Mouse (Mus musculus) kidney, postnatal 0 days (tissue): ENCODE measurements around the gene B3gnt9. TPM values are rescaled to one million over a fixed set of nuclear protein-coding genes. Genes with fewer than 3 reads are reported as not detected.

Source experiments
- ATAC-seq: fragments of 200-750 bp; cut with Nextera tagmentation; replicated peaks from 2 replicates; pipeline ENCODE4 v1.8.0; 2017; ENCODE audit warnings: low read depth, moderate number of reproducible peaks, moderate TSS enrichment, moderate library complexity; ENCODE audit not compliant: low FRiP score
- DNase-seq: peaks from one replicate; pipeline ENCODE4 v3.0.0-alpha.2; 2016; ENCODE audit warnings: low spot score
- H3K27ac ChIP-seq: fragments of 300-500 bp; sonication (generic); 2 replicates; pipeline ENCODE4 v1.5.1; 2014; ENCODE audit warnings: mild to moderate bottlenecking
- H3K27me3 ChIP-seq: fragments of 300-500 bp; sonication (generic); 2 replicates; pipeline ENCODE4 v1.6.1; 2014; ENCODE audit warnings: low read length, mixed read lengths; ENCODE audit not compliant: insufficient read depth
- H3K36me3 ChIP-seq: fragments of 300-500 bp; sonication (generic); 2 replicates; pipeline ENCODE4 v1.6.1; 2014; ENCODE audit warnings: low read length, mixed read lengths; ENCODE audit not compliant: insufficient read depth
- H3K4me1 ChIP-seq: fragments of 300-500 bp; sonication (generic); replicated peaks from 2 replicates; pipeline ENCODE4 v1.6.1; 2014; ENCODE audit warnings: antibody characterized with exemption, low read length, mixed read lengths; ENCODE audit not compliant: insufficient read depth
- H3K4me2 ChIP-seq: fragments of 300-500 bp; sonication (generic); 2 replicates; pipeline ENCODE4 v1.6.1; 2014; ENCODE audit warnings: mild to moderate bottlenecking, low read length, moderate library complexity, mixed read lengths
- H3K4me3 ChIP-seq: fragments of 300-500 bp; sonication (generic); replicated peaks from 2 replicates; pipeline ENCODE4 v1.5.1; 2014; ENCODE audit warnings: low read depth, low read length
- H3K9ac ChIP-seq: fragments of 300-500 bp; sonication (generic); 2 replicates; pipeline ENCODE4 v1.6.1; 2014; ENCODE audit warnings: low read depth, low read length
- H3K9me3 ChIP-seq: fragments of 300-500 bp; sonication (generic); replicated peaks from 2 replicates; pipeline ENCODE4 v1.6.1; 2016; ENCODE audit warnings: low read length, inconsistent platforms, mixed read lengths
- CTCF ChIP-seq: IDR thresholded peaks from 2 replicates; pipeline ENCODE4 v1.5.1; 2016; ENCODE audit warnings: antibody characterized with exemption, low read depth, mild to moderate bottlenecking, moderate library complexity
- WGBS: fragments of 180-500 bp; shearing (Covaris S2); extraction: QIAGEN DNeasy Blood & Tissue Kit; methylation state at CpG from one replicate; pipeline ENCODE4 v1.1.7; 2014; 5-methylcytosine and 5-hydroxymethylcytosine counted together
- polyA plus RNA-seq: library from polyadenylated mRNA; unstranded; fragments of >200 nt; fragmentation: Nextera tagmentation; extraction: Ambion mirVana; gene quantifications from 2 replicates; pipeline ENCODE4 v1.2.1, GENCODE M21; 2015

B3gnt9 gene
- 7.5 and 7.7 TPM in 2 replicates for polyA plus RNA-seq

- peak; percentile 45 for ATAC-seq
- 1% methylated on average over 14 of the region's 14 CpGs for WGBS
- H3K36me3 ChIP-seq = peaks cover 22% of the 10 kb centered on the region; the same call in 1 of the 2 replicates
Observed at GRCm38 (mm10) chr8:105254966-105255350, at the start of gene B3gnt9. B3gnt9 (minus strand) TSS chr8:105255153.

DNA sequence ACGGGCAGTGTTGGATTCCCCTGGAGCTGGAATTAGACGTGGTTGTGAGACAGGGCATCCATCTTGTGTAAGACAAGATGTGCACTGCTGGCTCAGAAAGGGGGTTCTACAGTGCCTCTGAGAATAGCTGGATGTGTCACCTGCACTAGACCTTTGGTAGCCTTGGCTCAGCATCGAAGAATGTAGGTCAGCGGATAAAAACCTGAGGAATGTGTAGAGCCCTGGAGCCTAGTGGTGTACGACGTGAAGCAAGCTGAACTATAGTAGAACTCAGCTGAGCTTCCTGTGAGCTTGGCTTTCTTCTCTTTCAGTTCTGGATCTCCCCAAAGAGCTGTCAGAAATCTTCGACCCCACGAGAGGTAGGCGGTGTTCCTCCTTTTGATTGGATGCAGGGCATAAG is 48.9 kb upstream of the B3gnt9 start:
- H3K9me3 ChIP-seq = no peaks in the 10 kb centered on the region
- H3K27ac ChIP-seq = no peak overlapping the region
- no peak overlapping the region for H3K4me2 ChIP-seq
- no peak overlapping the region for H3K4me3 ChIP-seq
- WGBS = 67% methylated on average over 9 of the region's 9 CpGs
- H3K36me3 ChIP-seq = peaks cover 40% of the 10 kb centered on the region
- TF ChIP-seq CTCF = no peak
- ATAC-seq (no peak), DNase-seq (no peak)
- H3K4me1 ChIP-seq = peaks cover 15% of the 10 kb centered on the region; the same call in 1 of the 2 replicates
- H3K27me3 ChIP-seq = no peaks in the 10 kb centered on the region
- no peak overlapping the region for H3K9ac ChIP-seq

More at GRCm38 (mm10) chr8:105254966-105255350, at the start of gene B3gnt9:
- Histone ChIP-seq H3K4me2 (peak within 1 kb of the TSS; percentile 98), H3K27me3 (0 out of 2 replicates have a peak, but pooled peaks cover 8% of the 10 kb centered on the region), H3K4me1 (peaks cover 18% of the 10 kb centered on the region; the same call in 1 of the 2 replicates), H3K4me3 (peak within 1 kb of the TSS; percentile 62), H3K27ac (peak within 1 kb of the TSS; percentile 50), H3K9me3 (no peaks in the 10 kb centered on the region), H3K9ac (peak within 1 kb of the TSS; percentile 61)
- DNase-seq = peak; percentile 62
- TF ChIP-seq CTCF = no peak

GRCm38 (mm10) chr8:105303396-105303795 is 48.4 kb upstream of the B3gnt9 start:
- WGBS = 80% methylated on average over 8 of the region's 8 CpGs
- Histone ChIP-seq H3K4me2 (no peak overlapping the region), H3K27ac (no peak overlapping the region), H3K9me3 (no peaks in the 10 kb centered on the region), H3K4me1 (peaks cover 19% of the 10 kb centered on the region; the same call in 1 of the 2 replicates), H3K36me3 (peaks cover 39% of the 10 kb centered on the region), H3K4me3 (no peak overlapping the region), H3K27me3 (no peaks in the 10 kb centered on the region), H3K9ac (no peak overlapping the region)
- ATAC-seq (no peak), DNase-seq (no peak)
- TF ChIP-seq CTCF = no peak

- Histone ChIP-seq H3K4me2 (no peak overlapping the region), H3K4me1 (peaks cover 11% of the 10 kb centered on the region), H3K27me3 (no peaks in the 10 kb centered on the region), H3K9ac (no peak overlapping the region), H3K4me3 (no peak overlapping the region), H3K9me3 (no peaks in the 10 kb centered on the region), H3K36me3 (peaks cover 39% of the 10 kb centered on the region), H3K27ac (no peak overlapping the region)
- TF ChIP-seq CTCF = no peak
- no peak for ATAC-seq
- 95% methylated on average over 8 of the region's 8 CpGs for WGBS
- no peak for DNase-seq
Observed at GRCm38 (mm10) chr8:105299962-105300361, 45.0 kb upstream of the B3gnt9 start.

DNA sequence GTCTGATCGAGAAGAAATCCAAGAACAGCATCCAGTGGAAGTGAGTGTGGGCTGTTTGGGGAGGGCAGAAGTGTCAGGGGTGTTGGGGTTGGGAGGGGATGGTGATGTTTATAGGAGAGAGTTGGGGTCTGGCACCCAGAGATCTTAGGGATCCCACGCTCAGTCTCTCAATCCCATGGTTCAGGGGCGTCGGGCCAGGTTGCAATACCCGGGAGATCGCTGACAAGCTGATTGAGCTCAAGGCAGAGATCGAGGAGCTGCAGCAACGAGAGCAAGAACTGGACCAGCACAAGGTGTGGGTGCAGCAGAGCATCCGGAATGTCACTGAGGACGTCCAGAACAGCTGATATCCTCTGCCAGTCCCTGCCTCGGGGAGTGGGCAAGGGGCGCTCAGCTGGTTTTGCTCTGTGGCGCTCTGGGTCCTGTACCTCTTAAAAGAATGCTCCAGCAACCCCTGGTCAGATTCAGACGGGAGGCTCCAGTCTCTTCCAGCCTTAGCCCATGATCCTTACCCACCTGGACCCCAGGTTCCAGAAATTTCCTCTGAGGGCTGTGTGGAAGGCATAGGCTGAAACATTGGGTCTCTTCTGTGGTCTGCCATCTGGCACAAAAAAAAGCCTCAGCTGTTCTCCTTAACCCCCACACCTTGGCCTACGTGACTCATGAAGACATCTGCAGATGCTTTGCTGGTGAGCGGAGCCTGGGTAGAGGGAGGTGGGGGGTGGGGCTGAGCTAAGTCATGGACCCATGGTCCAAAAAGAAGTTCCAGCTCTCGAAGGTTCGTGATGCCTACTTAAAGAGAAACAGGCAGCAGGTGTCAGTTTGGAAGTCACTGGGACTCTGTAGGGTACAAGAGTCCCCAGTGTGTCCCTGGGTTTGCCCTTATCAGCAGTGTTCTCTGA is 43.6 kb upstream of the B3gnt9 start:
- 62% methylated on average over 18 of the region's 18 CpGs for WGBS
- Histone ChIP-seq H3K9ac (peak overlapping the region; percentile 95), H3K4me2 (peak overlapping the region; percentile 88), H3K4me3 (peak overlapping the region; percentile 95), H3K27me3 (no peaks in the 10 kb centered on the region), H3K36me3 (peaks cover 33% of the 10 kb centered on the region), H3K9me3 (no peaks in the 10 kb centered on the region), H3K4me1 (peaks cover 11% of the 10 kb centered on the region), H3K27ac (peak overlapping the region; percentile 79)
- DNase-seq (no peak), ATAC-seq (no peak)
- no peak for TF ChIP-seq CTCF

- Histone ChIP-seq H3K27me3 (no peaks in the 10 kb centered on the region), H3K27ac (peak within 1 kb of the TSS; percentile 79), H3K4me2 (peak within 1 kb of the TSS; percentile 88), H3K9me3 (no peaks in the 10 kb centered on the region), H3K4me1 (peaks cover 11% of the 10 kb centered on the region), H3K36me3 (peaks cover 25% of the 10 kb centered on the region), H3K9ac (peak within 1 kb of the TSS; percentile 95), H3K4me3 (peak within 1 kb of the TSS; percentile 95)
- DNase-seq (peak; percentile 97), ATAC-seq (peak; percentile 84)
- WGBS = under 1% methylated on average over 58 of the region's 58 CpGs
- no peak for TF ChIP-seq CTCF
Observed at GRCm38 (mm10) chr8:105297511-105298192, 42.7 kb upstream of the B3gnt9 start, which contains the start of gene E2f4. E2f4 (plus strand) TSS chr8:105297663.
